Mouse (Mus musculus): ENCODE measurements around the gene Lcn3. TPM values are rescaled to one million over a fixed set of nuclear protein-coding genes. Genes with fewer than 3 reads are reported as not detected.
"Not testable (repeated sequence)": the region's sequence is repeated elsewhere in the genome, so short reads cannot be mapped to it uniquely, and the experiment has no call there.

The Lcn3 gene
- polyA plus RNA-seq, 1 experiment from 2014 or later, result not detected

DNA sequence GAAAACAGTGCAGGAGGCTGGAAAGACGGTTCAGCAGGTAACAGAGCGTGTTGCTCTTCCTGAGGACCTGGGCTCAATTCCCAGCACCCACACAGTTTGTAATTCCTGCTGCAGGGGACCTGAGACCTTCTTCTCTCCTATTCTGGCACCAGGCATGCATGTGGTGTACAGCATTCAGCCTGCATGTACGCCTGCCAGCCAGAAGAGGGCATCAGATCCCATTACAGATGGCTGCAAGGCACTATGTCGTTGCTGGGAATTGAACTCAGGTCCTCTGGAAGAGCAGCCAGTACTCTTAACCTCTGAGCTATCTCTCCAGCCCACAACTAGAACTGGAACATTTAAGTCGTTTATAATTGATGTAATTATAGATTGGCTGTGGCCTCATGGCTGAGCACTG, 48.0 kb downstream of the Lcn3 start:
- ATAC-seq (ENCODE audit: low FRiP score, low TSS enrichment), result no peak
- Histone ChIP-seq H3K27me3 (ENCODE audit: insufficient read depth, low read length) (no peaks in the 10 kb centered on the region), H3K4me2 (replicated peaks; ENCODE audit: low read depth, low read length) (no peak overlapping the region), H3K4me3 (ENCODE audit: low read length) (no peak overlapping the region), H3K9me3 (ENCODE audit: low read length) (no peaks in the 10 kb centered on the region), H3K27ac (ENCODE audit: low read length) (no peak overlapping the region), H3K36me3 (ENCODE audit: insufficient read depth, low read length) (no peaks in the 10 kb centered on the region), H3K9ac (replicated peaks; ENCODE audit: low read length) (no peak overlapping the region), H3K4me1 (ENCODE audit: insufficient read depth, low read length) (no peaks in the 10 kb centered on the region)
- WGBS, result 77% methylated on average over 5 of the region's 5 CpGs

DNA sequence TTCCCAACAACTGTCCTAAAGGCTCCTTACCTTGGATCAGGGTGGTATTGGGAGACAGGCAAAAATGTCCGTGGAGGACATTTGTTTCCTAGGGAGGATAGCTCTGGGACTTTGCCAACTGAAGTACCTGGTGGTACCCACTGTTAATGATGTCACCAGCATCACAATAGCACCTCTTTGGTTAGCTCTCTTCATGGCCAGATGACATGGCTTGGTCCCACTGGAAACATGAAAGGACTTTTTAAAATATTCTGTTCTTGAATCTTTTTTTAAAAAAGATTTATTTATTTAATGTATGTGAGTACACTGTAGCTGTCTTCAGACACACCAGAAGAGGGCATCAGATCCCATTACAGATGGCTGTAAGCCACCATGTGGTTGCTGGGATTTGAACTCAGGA, 50.4 kb downstream of the Lcn3 start, which contains the start of gene Glt6d1:
TSS of gene Glt6d1 (minus strand) at position 101 of the 400 bp plus-strand sequence.
- not testable (repeated sequence) for H3K9me3 ChIP-seq (ENCODE audit: low read length); H3K9ac ChIP-seq (replicated peaks; ENCODE audit: low read length); H3K4me2 ChIP-seq (replicated peaks; ENCODE audit: low read depth, low read length); H3K4me1 ChIP-seq (ENCODE audit: insufficient read depth, low read length); H3K27ac ChIP-seq (ENCODE audit: low read length); H3K4me3 ChIP-seq (ENCODE audit: low read length); ATAC-seq (ENCODE audit: low FRiP score, low TSS enrichment); H3K36me3 ChIP-seq (ENCODE audit: insufficient read depth, low read length); H3K27me3 ChIP-seq (ENCODE audit: insufficient read depth, low read length)
- WGBS, result 61% methylated on average over 1 of the region's 1 CpGs

Other genes starting within 250 kb of the Lcn3 start
- 40.6 and 43.6 TPM in 2 replicates for gene Traf2, start 218.6 kb upstream of the Lcn3 start, polyA plus RNA-seq (2015; fragmentation: Nextera tagmentation; extraction: Ambion mirVana)
- 372 and 373 TPM in 2 replicates for gene Edf1, start 207.7 kb upstream of the Lcn3 start, polyA plus RNA-seq (2015; fragmentation: Nextera tagmentation; extraction: Ambion mirVana)
- gene Mamdc4, start 190.7 kb upstream of the Lcn3 start, polyA plus RNA-seq (2015; fragmentation: Nextera tagmentation; extraction: Ambion mirVana), result 12.2 and 14.7 TPM in 2 replicates
- 193 and 206 TPM in 2 replicates for gene Phpt1, start 190.3 kb upstream of the Lcn3 start, polyA plus RNA-seq (2015; fragmentation: Nextera tagmentation; extraction: Ambion mirVana)
- gene Ajm1, start 183.8 kb upstream of the Lcn3 start, polyA plus RNA-seq (2015; fragmentation: Nextera tagmentation; extraction: Ambion mirVana), result 0.18 and 0.22 TPM in 2 replicates
- gene Rabl6, start 157.0 kb upstream of the Lcn3 start, polyA plus RNA-seq (2015; fragmentation: Nextera tagmentation; extraction: Ambion mirVana), result 69.8 and 73.9 TPM in 2 replicates
- gene Ccdc183, start 147.9 kb upstream of the Lcn3 start, polyA plus RNA-seq (2015; fragmentation: Nextera tagmentation; extraction: Ambion mirVana), result 0.27 and 0.33 TPM in 2 replicates
- gene Tmem141, start 143.6 kb upstream of the Lcn3 start, polyA plus RNA-seq (2015; fragmentation: Nextera tagmentation; extraction: Ambion mirVana), result 36.1 and 37.6 TPM in 2 replicates
- 2.6 and 3.2 TPM in 2 replicates for gene Fcna, start 137.5 kb upstream of the Lcn3 start, polyA plus RNA-seq (2015; fragmentation: Nextera tagmentation; extraction: Ambion mirVana)
- not detected in 2 replicates for gene Lcn8, start 112.4 kb upstream of the Lcn3 start, polyA plus RNA-seq (2015; fragmentation: Nextera tagmentation; extraction: Ambion mirVana)
- gene Lcn5, start 107.6 kb upstream of the Lcn3 start, polyA plus RNA-seq (2015; fragmentation: Nextera tagmentation; extraction: Ambion mirVana), result not detected in 2 replicates
- gene Lcn6, start 88.8 kb upstream of the Lcn3 start, polyA plus RNA-seq (2015; fragmentation: Nextera tagmentation; extraction: Ambion mirVana), result not detected in 2 replicates
- not detected in 2 replicates for gene Lcn10, start 82.8 kb upstream of the Lcn3 start, polyA plus RNA-seq (2015; fragmentation: Nextera tagmentation; extraction: Ambion mirVana)
- 0.24 TPM in 1 of 2 replicates, not detected in the other for gene Obp2a, start 65.5 kb upstream of the Lcn3 start, polyA plus RNA-seq (2015; fragmentation: Nextera tagmentation; extraction: Ambion mirVana)
- 89.0 and 91.6 TPM in 2 replicates for gene Bmyc, start 58.8 kb upstream of the Lcn3 start, polyA plus RNA-seq (2015; fragmentation: Nextera tagmentation; extraction: Ambion mirVana)
- not detected in 2 replicates for gene Obp2b, start 28.6 kb upstream of the Lcn3 start, polyA plus RNA-seq (2015; fragmentation: Nextera tagmentation; extraction: Ambion mirVana)
- not detected in 2 replicates for gene Lcn11, start 11.4 kb downstream of the Lcn3 start, polyA plus RNA-seq (2015; fragmentation: Nextera tagmentation; extraction: Ambion mirVana)
- gene Gm13539, start 16.7 kb downstream of the Lcn3 start, polyA plus RNA-seq (2015; fragmentation: Nextera tagmentation; extraction: Ambion mirVana), result not detected in 2 replicates
- gene Glt6d1, start 50.3 kb downstream of the Lcn3 start, polyA plus RNA-seq (2015; fragmentation: Nextera tagmentation; extraction: Ambion mirVana), result not detected in 2 replicates
- gene Lcn9, start 57.6 kb downstream of the Lcn3 start, polyA plus RNA-seq (2015; fragmentation: Nextera tagmentation; extraction: Ambion mirVana), result not detected in 2 replicates
- gene Sohlh1, start 81.7 kb downstream of the Lcn3 start, polyA plus RNA-seq (2015; fragmentation: Nextera tagmentation; extraction: Ambion mirVana), result 0.24 TPM in 1 of 2 replicates, not detected in the other
- gene Kcnt1, start 98.2 kb downstream of the Lcn3 start, polyA plus RNA-seq (2015; fragmentation: Nextera tagmentation; extraction: Ambion mirVana), result 0.74 and 0.91 TPM in 2 replicates
- gene Camsap1, start 217.7 kb downstream of the Lcn3 start, polyA plus RNA-seq (2015; fragmentation: Nextera tagmentation; extraction: Ambion mirVana), result 9.2 and 10.2 TPM in 2 replicates